Mouse (Mus musculus) MEL (cell line): ENCODE data around the gene Sphk2.

Experiments used
- BHLHE40 ChIP-seq: IDR thresholded peaks from 2 replicates; pipeline ENCODE4 v1.6.1; 2012; ENCODE audit warnings: low read depth, mild to moderate bottlenecking, inconsistent platforms, low read length, improper control_type of control experiment, borderline replicate concordance
- CTCF ChIP-seq, 3 experiments: IDR thresholded peaks in 2 of 3; conservative IDR thresholded peaks in 1 of 3; 2 replicates each; pipeline ENCODE4 v1.5.1; 2011 to 2012; ENCODE audit warnings: low read length in 3 of 3, low read depth in 2 of 3, mild to moderate bottlenecking in 2 of 3, improper control_type of control experiment in 1 of 3, inconsistent platforms in 1 of 3, mixed read lengths in 1 of 3, moderate library complexity in 1 of 3; ENCODE audit not compliant: control insufficient read depth in 1 of 3, insufficient read depth in 1 of 3, poor library complexity in 1 of 3, severe bottlenecking in 1 of 3
- POLR2A ChIP-seq, 2 experiments: IDR thresholded peaks; 2 replicates each; pipeline ENCODE4 v1.6.1; 2011 to 2012; ENCODE audit warnings: low read length in 2 of 2, mild to moderate bottlenecking in 2 of 2, control low read depth in 1 of 2, improper control_type of control experiment in 1 of 2, low read depth in 1 of 2, moderate library complexity in 1 of 2; ENCODE audit not compliant: control insufficient read depth in 1 of 2, insufficient read depth in 1 of 2, poor library complexity in 1 of 2
- RCOR1 ChIP-seq: IDR thresholded peaks from 2 replicates; pipeline ENCODE4 v1.6.1; 2012; ENCODE audit warnings: low read depth, mild to moderate bottlenecking, inconsistent platforms, low read length, improper control_type of control experiment

DNA sequence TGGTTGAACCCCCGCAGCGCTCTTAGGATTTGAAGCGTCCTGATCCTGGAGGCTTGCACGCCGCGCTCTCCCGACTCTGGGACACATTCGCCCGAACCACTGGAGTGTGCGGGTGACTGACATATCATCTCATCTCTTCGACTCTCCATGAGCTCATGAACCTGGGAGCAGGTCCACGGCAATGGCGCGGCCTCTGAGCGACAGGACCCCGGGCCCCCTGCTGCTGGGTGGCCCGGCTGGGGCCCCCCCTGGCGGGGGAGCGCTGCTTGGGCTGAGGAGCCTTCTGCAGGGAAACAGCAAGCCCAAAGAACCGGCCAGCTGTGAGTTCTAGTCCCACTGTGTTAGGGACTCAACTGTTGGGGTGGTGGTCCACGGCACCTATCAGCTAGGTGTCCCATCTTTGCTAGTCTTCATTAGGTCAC is 12.3 kb downstream of the Sphk2 start:
- no peak for TF ChIP-seq BHLHE40
- TF ChIP-seq POLR2A (IDR thresholded peaks at IDR 0.05; ENCODE audit: control insufficient read depth in 1 of 2, insufficient read depth in 1 of 2, low read depth in 1 of 2, low read length in 2 of 2, poor library complexity in 1 of 2), result no peak
- no peak for TF ChIP-seq RCOR1
- TF ChIP-seq CTCF (IDR thresholded peaks at IDR 0.05 in 2 of 3, conservative IDR thresholded peaks at IDR 0.05 in 1 of 3; ENCODE audit: control insufficient read depth in 1 of 3, insufficient read depth in 1 of 3, low read depth in 2 of 3, low read length in 3 of 3, poor library complexity in 1 of 3, severe bottlenecking in 1 of 3), result no peak
